Mouse (Mus musculus) C2C12 (cell line): ENCODE measurements around the gene Dntt.

Experiments
- CTCF ChIP-seq: IDR thresholded peaks from one replicate; pipeline ENCODE4 v1.5.1; 2011; ENCODE audit not compliant: control insufficient read depth, insufficient read depth, insufficient read length
- MAX ChIP-seq: IDR thresholded peaks from one replicate; pipeline ENCODE4 v1.6.1; 2011; ENCODE audit warnings: mild to moderate bottlenecking, control low read depth
- MYOG ChIP-seq: IDR thresholded peaks from one replicate; pipeline ENCODE4 v1.6.1; 2011; ENCODE audit not compliant: control insufficient read depth, insufficient read length; ENCODE audit errors: extremely low read depth
- USF1 ChIP-seq: IDR thresholded peaks from one replicate; pipeline ENCODE4 v1.6.1; 2011; ENCODE audit warnings: low read depth, mild to moderate bottlenecking, control low read depth, moderate library complexity

DNA sequence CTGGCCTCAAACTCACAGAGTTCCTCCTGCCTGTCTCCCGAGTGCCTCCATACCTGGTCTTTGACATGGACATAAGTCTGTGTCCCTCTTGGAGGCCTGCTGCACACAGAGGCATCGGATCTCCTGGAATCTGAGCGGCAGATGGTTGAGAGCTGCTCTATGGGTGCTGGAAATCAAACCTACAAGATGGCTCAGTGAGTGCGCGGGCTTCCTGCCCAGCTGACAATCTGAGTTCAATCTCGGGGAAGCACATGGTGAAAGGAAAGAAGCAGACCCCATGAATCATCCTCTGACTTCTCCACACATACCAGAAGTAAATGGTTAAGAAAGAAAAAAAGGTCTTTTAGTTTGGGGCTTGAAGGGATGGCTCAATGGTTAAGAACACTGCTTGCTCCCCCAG is 2.8 kb downstream of the Dntt start:
- no peak for TF ChIP-seq CTCF
- TF ChIP-seq USF1: no peak
- no peak for TF ChIP-seq MYOG
- no peak for TF ChIP-seq MAX
